Mouse (Mus musculus) urinary bladder, postnatal 25 days (tissue): Measurements from ENCODE around the gene Rbak.
"Not testable (repeated sequence)": the region's sequence is repeated elsewhere in the genome, so short reads cannot be mapped to it uniquely, and the experiment has no call there.

Experiments
- DNase-seq: peaks from one replicate; pipeline ENCODE4 v3.0.0; 2022; ENCODE audit warnings: low spot score

The Rbak gene

GRCm38 (mm10) chr5:143134216-143135010, 46.2 kb downstream of the Rbak start:
- not testable (repeated sequence) for DNase-seq

- DNase-seq, result no peak
Observed at GRCm38 (mm10) chr5:143132935-143133514, 47.5 kb downstream of the Rbak start.

GRCm38 (mm10) chr5:143130342-143130741, 50.2 kb downstream of the Rbak start:
- no peak for DNase-seq

GRCm38 (mm10) chr5:143129101-143129500, 51.5 kb downstream of the Rbak start:
- no peak for DNase-seq

- no peak for DNase-seq
Observed at GRCm38 (mm10) chr5:143127837-143128236, 52.7 kb downstream of the Rbak start.

- no peak for DNase-seq
Observed at GRCm38 (mm10) chr5:143126908-143127307, 53.7 kb downstream of the Rbak start.

GRCm38 (mm10) chr5:143126089-143126488, 54.5 kb downstream of the Rbak start:
- no peak for DNase-seq

- no peak for DNase-seq
Observed at GRCm38 (mm10) chr5:143125601-143126000, 55.0 kb downstream of the Rbak start.

- DNase-seq, result no peak
Observed at GRCm38 (mm10) chr5:143124805-143125378, 55.7 kb downstream of the Rbak start.

GRCm38 (mm10) chr5:143122673-143123072, 57.9 kb downstream of the Rbak start:
- no peak for DNase-seq
